Mouse (Mus musculus) embryonic facial prominence, embryonic 13.5 days (tissue): ENCODE results near the gene Cpne1. TPM values are rescaled to one million over a fixed set of nuclear protein-coding genes. Genes with fewer than 3 reads are reported as not detected.
A peak's percentile ranks its signal among the peaks of the same experiment; 100 is the strongest.

Experiments
- ATAC-seq: fragments of 200-750 bp; cut with Nextera tagmentation; 2 replicates; pipeline ENCODE4 v1.8.0; 2017; ENCODE audit warnings: low read depth; ENCODE audit not compliant: insufficient number of reproducible peaks, insufficient read depth, low FRiP score, low TSS enrichment
- H3K27ac ChIP-seq: fragments of 300-500 bp; sonication (generic); 2 replicates; pipeline ENCODE4 v1.5.1; 2015; ENCODE audit warnings: moderate library complexity, mild to moderate bottlenecking, inconsistent platforms
- H3K27me3 ChIP-seq: fragments of 300-500 bp; sonication (generic); 2 replicates; pipeline ENCODE4 v1.6.1; 2015; ENCODE audit warnings: mild to moderate bottlenecking, inconsistent platforms
- H3K36me3 ChIP-seq: fragments of 300-500 bp; sonication (generic); 2 replicates; pipeline ENCODE4 v1.6.1; 2015; ENCODE audit warnings: mild to moderate bottlenecking, inconsistent platforms
- H3K4me1 ChIP-seq: fragments of 300-500 bp; sonication (generic); 2 replicates; pipeline ENCODE4 v1.6.1; 2015; ENCODE audit warnings: inconsistent platforms
- H3K4me2 ChIP-seq: fragments of 300-500 bp; sonication (generic); 2 replicates; pipeline ENCODE4 v1.6.1; 2015; ENCODE audit warnings: moderate library complexity, mild to moderate bottlenecking, inconsistent platforms
- H3K4me3 ChIP-seq: fragments of 300-500 bp; sonication (generic); 2 replicates; pipeline ENCODE4 v1.5.1; 2015; ENCODE audit warnings: mild to moderate bottlenecking, inconsistent platforms
- H3K9ac ChIP-seq: fragments of 300-500 bp; sonication (generic); 2 replicates; pipeline ENCODE4 v1.6.1; 2015; ENCODE audit warnings: mild to moderate bottlenecking, inconsistent platforms
- H3K9me3 ChIP-seq: fragments of 300-500 bp; sonication (generic); 2 replicates; pipeline ENCODE4 v1.6.1; 2016; ENCODE audit warnings: inconsistent platforms
- WGBS: fragments of 180-500 bp; shearing (Covaris S2); methylation state at CpG from one replicate; pipeline ENCODE4 v1.1.7; 2015; ENCODE audit warnings: mixed read lengths; 5-methylcytosine and 5-hydroxymethylcytosine counted together
- polyA plus RNA-seq: library from polyadenylated mRNA; unstranded; fragments of >200 nt; fragmentation: Nextera tagmentation; extraction: Ambion mirVana; gene quantifications from 2 replicates; pipeline ENCODE4 v1.2.1, GENCODE M21; 2015

Cpne1 gene
- 60.5 and 62.7 TPM in 2 replicates for polyA plus RNA-seq

DNA sequence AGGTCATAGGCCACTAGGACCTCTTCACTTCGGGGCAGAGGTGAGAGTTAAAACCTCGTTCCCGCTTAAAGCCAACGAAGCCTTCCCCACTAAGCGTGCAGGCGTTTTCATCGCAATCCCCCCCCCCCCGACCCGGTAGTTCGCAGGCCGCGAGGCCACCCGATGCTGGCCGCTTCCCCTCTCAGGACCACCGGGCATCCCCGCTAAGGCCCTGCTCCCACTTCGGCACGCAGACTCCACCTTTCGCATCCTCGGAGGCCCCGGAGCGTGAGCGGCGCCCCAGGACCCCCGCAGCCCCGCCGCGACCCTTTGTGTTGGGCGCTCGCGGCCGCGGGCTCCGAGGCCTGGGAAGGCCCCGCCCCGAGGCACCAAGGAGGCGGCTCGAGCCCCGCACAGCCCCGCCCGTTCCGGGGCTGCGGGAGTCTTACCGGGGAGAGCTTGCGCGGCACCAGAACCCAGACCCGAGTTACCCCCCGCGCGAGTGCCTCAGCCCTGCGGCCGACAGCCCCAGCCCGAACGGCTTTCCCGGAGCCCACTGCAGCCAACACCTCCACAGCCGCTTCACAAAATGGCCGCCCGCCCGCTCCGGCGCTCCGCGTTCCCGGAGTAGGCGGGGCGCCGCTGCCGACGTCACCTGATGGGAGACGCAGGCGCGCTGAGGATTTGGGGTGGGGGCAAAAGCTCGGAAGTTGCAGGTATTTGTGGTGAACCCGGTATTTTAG is at the start of gene Cpne1, which contains the start of gene Rbm12:
Gene Cpne1 (minus strand): TSS at position 608 of the 722 bp plus-strand sequence.
Gene Rbm12 (minus strand): TSS at position 621 of the 722 bp plus-strand sequence.
- Histone ChIP-seq H3K9ac (peak within 1 kb of the TSS; percentile 97), H3K27ac (peak within 1 kb of the TSS; percentile 95), H3K4me3 (peak within 1 kb of the TSS; percentile 93), H3K4me1 (peaks cover 19% of the 10 kb centered on the region), H3K27me3 (no peaks in the 10 kb centered on the region), H3K9me3 (no peaks in the 10 kb centered on the region), H3K36me3 (0 out of 2 replicates have a peak, but pooled peaks cover 4% of the 10 kb centered on the region), H3K4me2 (peak within 1 kb of the TSS; percentile 69)
- WGBS, result under 1% methylated on average over 74 of the region's 74 CpGs
- peak; percentile 81 for ATAC-seq

DNA sequence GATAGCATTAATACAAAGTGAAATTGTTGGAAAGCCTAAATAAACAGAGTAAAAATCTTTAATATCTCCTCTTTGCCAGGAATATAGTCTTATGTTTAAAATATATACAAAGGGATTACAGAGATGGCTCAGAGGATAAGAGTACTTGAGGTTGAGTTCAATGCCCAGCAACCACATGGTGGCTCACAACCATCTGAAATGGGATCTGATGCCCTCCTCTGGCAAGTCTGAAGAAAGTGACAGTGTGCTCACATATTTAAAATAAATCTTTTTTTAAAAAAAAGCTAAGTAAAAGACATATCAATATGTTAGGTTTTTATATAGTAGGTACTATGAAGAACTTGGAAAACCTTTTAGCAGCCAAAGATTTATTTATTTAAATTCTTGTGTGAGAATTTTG is 39.8 kb upstream of the Cpne1 start:
- ATAC-seq, result no peak
- H3K4me1 ChIP-seq, result no peaks in the 10 kb centered on the region
- H3K4me2 ChIP-seq, result no peak overlapping the region
- no peaks in the 10 kb centered on the region for H3K27me3 ChIP-seq
- no peaks in the 10 kb centered on the region for H3K9me3 ChIP-seq
- H3K4me3 ChIP-seq, result no peak overlapping the region
- no peak overlapping the region for H3K9ac ChIP-seq
- no peak overlapping the region for H3K27ac ChIP-seq
- peaks cover 69% of the 10 kb centered on the region for H3K36me3 ChIP-seq

DNA sequence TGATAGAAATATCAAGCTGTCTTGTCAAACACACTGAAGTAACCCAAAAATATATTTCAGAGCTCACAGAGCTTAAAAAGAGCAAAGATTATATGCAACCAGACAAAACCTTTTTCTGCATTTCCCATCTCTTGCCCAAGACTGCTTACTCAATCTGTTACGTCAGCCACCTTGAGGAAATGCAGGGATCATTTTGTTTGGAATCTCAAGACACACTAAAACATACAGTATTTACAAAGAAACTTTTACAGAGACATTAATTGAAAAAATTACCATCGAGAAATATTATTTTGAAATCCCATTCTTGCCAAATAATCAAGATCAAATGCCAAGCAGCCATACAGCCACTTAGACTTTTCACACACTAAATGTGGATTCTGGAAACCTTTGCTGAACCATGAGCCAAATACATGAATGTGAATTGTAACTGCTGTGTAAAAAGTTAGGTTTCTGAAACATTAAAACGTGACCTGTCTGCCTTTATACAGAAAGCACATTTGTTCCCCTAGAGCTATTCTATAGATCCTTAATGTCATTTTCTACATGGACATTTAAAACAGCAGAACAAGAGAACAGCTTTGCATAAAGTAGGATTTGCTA is 35.7 kb upstream of the Cpne1 start:
- Histone ChIP-seq H3K9me3 (no peaks in the 10 kb centered on the region), H3K4me2 (no peak overlapping the region), H3K27ac (no peak overlapping the region), H3K4me1 (peaks cover 8% of the 10 kb centered on the region), H3K4me3 (no peak overlapping the region), H3K36me3 (peaks cover 45% of the 10 kb centered on the region), H3K9ac (no peak overlapping the region), H3K27me3 (no peaks in the 10 kb centered on the region)
- 88% methylated on average over 3 of the region's 3 CpGs for WGBS
- no peak for ATAC-seq

DNA sequence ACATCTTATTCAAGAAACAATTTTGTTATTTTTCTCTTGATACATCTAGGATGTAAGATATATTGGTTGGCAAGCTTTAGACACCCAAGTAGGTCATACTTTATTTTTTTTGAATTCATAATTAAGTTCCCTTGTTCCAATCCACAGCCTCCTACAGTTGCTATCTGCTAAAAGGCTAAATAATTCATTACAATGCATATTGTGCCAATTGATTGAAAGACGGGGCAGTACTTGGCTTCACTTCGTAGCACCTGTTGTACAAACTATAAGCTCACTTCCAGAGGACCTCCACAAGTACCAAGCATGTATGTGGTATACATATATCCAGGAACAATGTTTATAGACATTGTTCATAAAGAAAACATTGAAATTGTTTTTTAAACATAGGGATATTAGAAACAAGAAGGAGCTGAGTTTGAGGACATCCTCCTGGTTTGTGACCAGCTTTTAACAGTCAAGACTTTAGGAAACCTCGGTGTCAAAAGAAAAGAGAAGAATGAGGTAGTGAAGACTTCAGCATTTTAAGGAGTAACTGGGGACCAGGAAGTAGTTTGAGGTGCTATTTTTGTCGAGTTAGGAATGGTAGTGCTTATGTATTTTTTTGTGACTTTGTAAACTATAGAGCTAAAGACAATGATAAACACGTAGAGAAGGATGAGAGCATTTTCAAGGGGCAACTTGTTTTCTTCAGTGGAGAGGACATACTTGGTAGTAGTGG is 34.7 kb upstream of the Cpne1 start:
- 76% methylated on average over 5 of the region's 5 CpGs for WGBS
- H3K27ac ChIP-seq, result no peak overlapping the region
- H3K4me2 ChIP-seq, result no peak overlapping the region
- ATAC-seq, result no peak
- H3K4me3 ChIP-seq, result no peak overlapping the region
- peaks cover 44% of the 10 kb centered on the region for H3K36me3 ChIP-seq
- peaks cover 8% of the 10 kb centered on the region for H3K4me1 ChIP-seq
- H3K9ac ChIP-seq, result no peak overlapping the region
- H3K9me3 ChIP-seq, result no peaks in the 10 kb centered on the region
- no peaks in the 10 kb centered on the region for H3K27me3 ChIP-seq

GRCm38 (mm10) chr2:156145486-156146130 is 33.8 kb upstream of the Cpne1 start:
- no peak overlapping the region for H3K9ac ChIP-seq
- H3K27me3 ChIP-seq, result no peaks in the 10 kb centered on the region
- H3K9me3 ChIP-seq, result no peaks in the 10 kb centered on the region
- no peak overlapping the region for H3K27ac ChIP-seq
- H3K4me1 ChIP-seq, result peaks cover 8% of the 10 kb centered on the region
- no peak for ATAC-seq
- peak overlapping the region; percentile 85; the same call in 1 of the 2 replicates for H3K4me3 ChIP-seq
- WGBS, result 56% methylated on average over 11 of the region's 11 CpGs
- peaks cover 40% of the 10 kb centered on the region for H3K36me3 ChIP-seq
- peak overlapping the region; percentile 74 for H3K4me2 ChIP-seq

- peak; percentile 96 for ATAC-seq
Measured at GRCm38 (mm10) chr2:156143953-156144724, 32.4 kb upstream of the Cpne1 start, which contains the start of the genes Romo1 and Nfs1. TSS of gene Romo1 (plus strand) at chr2:156144039. TSS of gene Nfs1 (minus strand) at chr2:156144186.

GRCm38 (mm10) chr2:156143367-156143766 is 31.6 kb upstream of the Cpne1 start:
- peak; percentile 7; the same call in 1 of the 2 replicates for ATAC-seq
- peak overlapping the region; percentile 85 for H3K4me3 ChIP-seq
- WGBS, result 2% methylated on average over 16 of the region's 16 CpGs
- peaks cover 8% of the 10 kb centered on the region for H3K4me1 ChIP-seq
- H3K4me2 ChIP-seq, result peak overlapping the region; percentile 74
- H3K9me3 ChIP-seq, result no peaks in the 10 kb centered on the region
- no peaks in the 10 kb centered on the region for H3K27me3 ChIP-seq
- peaks cover 29% of the 10 kb centered on the region for H3K36me3 ChIP-seq
- peak overlapping the region; percentile 95 for H3K27ac ChIP-seq
- H3K9ac ChIP-seq, result peak overlapping the region; percentile 92

More at GRCm38 (mm10) chr2:156143953-156144724, 32.4 kb upstream of the Cpne1 start, which contains the start of the genes Romo1 and Nfs1:
- peaks cover 30% of the 10 kb centered on the region for H3K36me3 ChIP-seq
- H3K9ac ChIP-seq, result peak within 1 kb of the TSS; percentile 92
- H3K4me2 ChIP-seq, result peak within 1 kb of the TSS; percentile 74
- under 1% methylated on average over 70 of the region's 70 CpGs for WGBS
- peak within 1 kb of the TSS; percentile 85 for H3K4me3 ChIP-seq
- H3K9me3 ChIP-seq, result no peaks in the 10 kb centered on the region
- H3K27me3 ChIP-seq, result no peaks in the 10 kb centered on the region
- H3K4me1 ChIP-seq, result peaks cover 8% of the 10 kb centered on the region
- H3K27ac ChIP-seq, result peak within 1 kb of the TSS; percentile 95

DNA sequence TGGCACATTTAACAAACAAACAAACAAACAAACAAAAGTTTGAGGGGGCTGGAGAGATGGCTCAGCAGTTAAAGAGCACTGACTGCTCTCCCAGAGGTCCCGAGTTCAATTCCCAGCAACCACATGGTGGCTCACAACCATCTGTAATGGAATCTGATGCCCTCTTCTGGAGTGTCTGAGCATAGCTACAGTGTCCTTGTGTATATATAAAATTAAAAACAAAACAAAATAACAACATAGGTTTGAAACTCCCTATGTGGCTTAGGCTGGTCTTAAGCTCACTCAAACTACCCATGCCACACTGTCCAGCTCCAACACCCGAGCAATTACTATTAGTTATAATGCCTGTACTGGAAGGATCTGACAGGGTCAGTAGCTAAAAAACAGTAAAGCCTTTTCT is 31.1 kb upstream of the Cpne1 start:
- Histone ChIP-seq H3K4me1 (peaks cover 8% of the 10 kb centered on the region), H3K9ac (peak overlapping the region; percentile 92), H3K27ac (no peak overlapping the region), H3K9me3 (no peaks in the 10 kb centered on the region), H3K36me3 (peaks cover 24% of the 10 kb centered on the region), H3K27me3 (no peaks in the 10 kb centered on the region), H3K4me2 (peak overlapping the region; percentile 74), H3K4me3 (peak overlapping the region; percentile 85)
- ATAC-seq, result no peak
- WGBS, result 73% methylated on average over 2 of the region's 2 CpGs

GRCm38 (mm10) chr2:156135695-156136094 is 23.9 kb upstream of the Cpne1 start:
- H3K9me3 ChIP-seq, result no peaks in the 10 kb centered on the region
- H3K27me3 ChIP-seq, result no peaks in the 10 kb centered on the region
- ATAC-seq, result no peak
- peaks cover 26% of the 10 kb centered on the region for H3K36me3 ChIP-seq
- H3K9ac ChIP-seq, result no peak overlapping the region
- no peaks in the 10 kb centered on the region for H3K4me1 ChIP-seq
- H3K27ac ChIP-seq, result no peak overlapping the region
- 88% methylated on average over 6 of the region's 6 CpGs for WGBS
- no peak overlapping the region for H3K4me2 ChIP-seq
- no peak overlapping the region for H3K4me3 ChIP-seq

DNA sequence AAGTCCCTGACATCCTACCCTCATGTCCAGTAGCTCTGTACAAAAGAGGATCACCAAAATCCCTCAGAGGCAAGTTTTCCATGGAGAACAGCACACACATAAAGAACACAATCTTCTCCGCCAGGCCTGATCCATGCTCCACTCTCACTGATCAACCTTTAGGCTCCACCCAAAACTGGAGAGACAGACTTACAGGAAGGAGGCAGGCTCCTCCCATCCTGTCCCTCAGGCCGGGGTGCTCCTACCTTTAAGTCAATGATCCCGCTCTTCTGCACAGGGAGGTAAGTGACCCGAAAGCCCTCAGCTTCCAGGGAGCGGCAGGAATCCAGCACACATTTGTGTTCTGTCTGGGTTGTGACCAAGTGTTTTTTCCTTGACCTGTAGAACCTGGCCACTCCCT is 22.4 kb upstream of the Cpne1 start:
- H3K4me1 ChIP-seq, result no peaks in the 10 kb centered on the region
- H3K4me2 ChIP-seq, result no peak overlapping the region
- H3K9me3 ChIP-seq, result no peaks in the 10 kb centered on the region
- H3K27me3 ChIP-seq, result no peaks in the 10 kb centered on the region
- no peak overlapping the region for H3K9ac ChIP-seq
- 85% methylated on average over 5 of the region's 5 CpGs for WGBS
- no peak overlapping the region for H3K4me3 ChIP-seq
- ATAC-seq, result no peak
- no peak overlapping the region for H3K27ac ChIP-seq
- peaks cover 28% of the 10 kb centered on the region for H3K36me3 ChIP-seq
